Mouse (Mus musculus) stomach, postnatal 0 days (tissue): ENCODE measurements around the gene Igsf8. TPM values are rescaled to one million over a fixed set of nuclear protein-coding genes. Genes with fewer than 3 reads are reported as not detected.

ENCODE experiments used
- ATAC-seq: fragments of 200-750 bp; cut with Nextera tagmentation; 2 replicates; pipeline ENCODE4 v1.8.0; 2017; ENCODE audit not compliant: low FRiP score, low TSS enrichment
- DNase-seq: peaks from one replicate; pipeline ENCODE4 v3.0.0-alpha.2; 2016; ENCODE audit warnings: low spot score
- H3K27ac ChIP-seq: fragments of 300-500 bp; sonication (generic); replicated peaks from 2 replicates; pipeline ENCODE4 v1.5.1; 2014; ENCODE audit warnings: mild to moderate bottlenecking, control low read depth
- H3K27me3 ChIP-seq: fragments of 300-500 bp; sonication (generic); 2 replicates; pipeline ENCODE4 v1.6.1; 2014; ENCODE audit warnings: low read length; ENCODE audit not compliant: control insufficient read depth, insufficient read depth
- H3K36me3 ChIP-seq: fragments of 300-500 bp; sonication (generic); 2 replicates; pipeline ENCODE4 v1.6.1; 2014; ENCODE audit warnings: low read length, mixed read lengths; ENCODE audit not compliant: control insufficient read depth, insufficient read depth
- H3K4me1 ChIP-seq: fragments of 300-500 bp; sonication (generic); replicated peaks from 2 replicates; pipeline ENCODE4 v1.6.1; 2014; ENCODE audit warnings: antibody characterized with exemption; ENCODE audit not compliant: control insufficient read depth, insufficient read depth
- H3K4me2 ChIP-seq: fragments of 300-500 bp; sonication (generic); replicated peaks from 2 replicates; pipeline ENCODE4 v1.6.1; 2014; ENCODE audit warnings: low read depth, mild to moderate bottlenecking, control low read depth, moderate library complexity
- H3K4me3 ChIP-seq: fragments of 300-500 bp; sonication (generic); 2 replicates; pipeline ENCODE4 v1.5.1; 2014; ENCODE audit warnings: low read depth, low read length, control low read depth
- H3K9ac ChIP-seq: fragments of 300-500 bp; sonication (generic); 2 replicates; pipeline ENCODE4 v1.6.1; 2014; ENCODE audit warnings: mild to moderate bottlenecking, low read length, control low read depth, mixed read lengths
- H3K9me3 ChIP-seq: fragments of 300-500 bp; sonication (generic); 2 replicates; pipeline ENCODE4 v1.6.1; 2016; ENCODE audit warnings: low read length; ENCODE audit not compliant: control insufficient read depth
- CTCF ChIP-seq: IDR thresholded peaks from 2 replicates; pipeline ENCODE4 v1.5.1; 2016; ENCODE audit warnings: antibody characterized with exemption, low read depth, mild to moderate bottlenecking, moderate library complexity
- EP300 ChIP-seq: optimal IDR thresholded peaks from 2 replicates; pipeline ENCODE3; 2016; ENCODE audit warnings: antibody characterized with exemption
- WGBS: fragments of 180-500 bp; shearing (Covaris S2); extraction: QIAGEN DNeasy Blood & Tissue Kit; methylation state at CpG from one replicate; pipeline ENCODE4 v1.1.7; 2014; 5-methylcytosine and 5-hydroxymethylcytosine counted together
- polyA plus RNA-seq: library from polyadenylated mRNA; unstranded; fragments of >200 nt; fragmentation: Nextera tagmentation; extraction: Ambion mirVana; gene quantifications from 2 replicates; pipeline ENCODE4 v1.2.1, GENCODE M21; 2015

Gene Igsf8
- polyA plus RNA-seq, 1 experiment from 2014 or later = 19.5 TPM

DNA sequence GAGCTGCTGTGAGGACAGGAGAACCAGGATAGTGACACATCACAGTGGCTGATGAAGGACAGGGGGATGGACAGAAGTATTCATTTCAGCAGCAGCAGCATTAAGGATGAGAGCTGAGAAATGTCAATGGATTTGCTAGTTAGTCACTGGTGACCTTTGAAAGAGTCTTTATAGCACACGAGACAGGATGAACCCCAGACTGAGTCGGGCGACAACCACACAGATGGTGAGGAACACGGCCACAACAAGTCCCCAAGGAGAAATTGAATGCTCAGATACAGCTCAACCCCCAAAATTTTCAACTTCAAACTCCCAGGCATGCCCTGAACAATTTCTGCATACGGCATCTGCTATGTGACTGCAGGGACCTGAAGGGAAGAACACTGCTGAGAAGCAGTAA is 25.3 kb downstream of the Igsf8 start:
- no peak overlapping the region for H3K9ac ChIP-seq
- ATAC-seq = no peak
- DNase-seq = no peak
- H3K9me3 ChIP-seq = no peaks in the 10 kb centered on the region
- TF ChIP-seq EP300 (no peak), CTCF (no peak)
- no peak overlapping the region for H3K4me3 ChIP-seq
- no peaks in the 10 kb centered on the region for H3K4me1 ChIP-seq
- no peaks in the 10 kb centered on the region for H3K27me3 ChIP-seq
- no peak overlapping the region for H3K27ac ChIP-seq
- no peak overlapping the region for H3K4me2 ChIP-seq
- WGBS = 86% methylated on average over 5 of the region's 5 CpGs
- no peaks in the 10 kb centered on the region; the same call in 1 of the 2 replicates for H3K36me3 ChIP-seq

DNA sequence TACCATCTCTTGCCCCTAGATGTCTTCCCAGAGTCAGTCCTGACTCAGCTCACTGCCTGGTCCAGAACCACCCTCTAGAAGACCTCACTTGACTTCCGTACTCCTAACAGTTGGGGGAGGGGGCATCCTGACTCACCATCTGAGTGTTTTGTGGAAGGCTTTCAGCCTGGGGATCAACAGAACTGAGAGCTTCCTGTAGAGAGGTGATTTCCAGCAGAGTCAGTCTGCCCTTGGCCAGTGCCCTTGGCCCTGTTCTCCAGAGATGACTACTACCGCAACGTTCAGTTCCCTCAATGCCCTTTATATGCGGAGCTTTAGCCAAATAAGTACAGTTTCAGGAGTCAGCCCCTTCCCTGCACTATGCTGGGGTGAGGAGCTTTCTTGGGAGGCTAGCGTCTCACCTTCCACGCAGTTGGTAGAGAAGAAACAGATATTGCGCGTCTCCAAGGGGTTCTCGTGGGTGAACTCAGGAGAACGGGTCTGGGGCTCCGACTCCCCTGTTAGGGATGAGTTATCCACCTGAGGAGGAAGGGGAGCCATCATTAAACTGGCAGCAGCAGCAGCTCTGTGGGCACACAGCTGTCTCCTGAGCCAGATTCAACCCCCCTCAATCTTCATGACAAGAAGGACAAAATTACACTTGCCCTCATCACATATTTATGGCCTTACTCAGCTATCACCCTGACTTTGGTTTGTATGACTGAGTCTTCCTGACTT is 27.6 kb downstream of the Igsf8 start:
- H3K4me1 ChIP-seq = no peaks in the 10 kb centered on the region
- no peak for ATAC-seq
- 91% methylated on average over 11 of the region's 11 CpGs for WGBS
- H3K27ac ChIP-seq = no peak overlapping the region
- H3K9me3 ChIP-seq = no peaks in the 10 kb centered on the region
- TF ChIP-seq EP300 (no peak), CTCF (no peak)
- no peaks in the 10 kb centered on the region for H3K27me3 ChIP-seq
- no peak overlapping the region for H3K4me3 ChIP-seq
- H3K9ac ChIP-seq = no peak overlapping the region
- H3K4me2 ChIP-seq = no peak overlapping the region
- no peaks in the 10 kb centered on the region; the same call in 1 of the 2 replicates for H3K36me3 ChIP-seq
- DNase-seq = no peak

DNA sequence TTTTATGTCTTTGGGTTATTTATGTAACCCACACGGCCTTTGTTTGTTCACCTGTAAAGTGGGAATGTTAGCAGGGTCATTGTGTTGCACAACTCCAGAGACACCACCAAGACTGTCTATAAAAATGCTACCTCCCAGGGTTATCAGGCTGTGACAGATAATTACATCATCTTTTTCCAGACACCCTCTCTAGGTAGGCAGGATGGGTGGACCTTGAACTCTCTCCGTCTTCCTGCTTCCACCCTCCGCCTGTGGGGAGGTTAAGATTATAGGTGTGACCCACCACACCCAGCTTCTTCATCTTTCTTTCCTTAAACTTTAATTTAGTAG is 28.1 kb downstream of the Igsf8 start:
- ATAC-seq (no peak), DNase-seq (no peak)

DNA sequence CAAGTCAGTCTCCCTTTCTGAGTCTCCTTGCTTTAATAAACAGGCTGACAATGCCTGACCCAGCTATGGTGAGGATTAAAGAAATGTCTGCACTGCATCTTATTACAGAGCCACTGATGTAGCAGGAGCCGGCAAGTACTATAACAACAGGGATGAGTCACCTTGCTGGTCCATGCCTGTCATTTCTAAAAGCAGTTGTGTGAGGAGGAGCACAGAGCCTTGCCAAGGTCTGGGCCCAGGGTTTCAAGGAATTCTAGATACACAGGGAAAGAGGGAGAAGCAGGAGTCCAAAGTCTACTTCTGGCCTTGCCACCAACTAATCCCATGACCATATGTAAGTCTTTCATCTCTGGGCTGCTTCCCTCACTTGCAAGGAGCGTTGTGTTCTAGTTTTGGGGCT is 31.4 kb downstream of the Igsf8 start:
- H3K9ac ChIP-seq = no peak overlapping the region
- no peaks in the 10 kb centered on the region for H3K27me3 ChIP-seq
- no peak for ATAC-seq
- no peaks in the 10 kb centered on the region for H3K9me3 ChIP-seq
- H3K4me2 ChIP-seq = no peak overlapping the region
- H3K4me3 ChIP-seq = no peak overlapping the region
- 80% methylated on average over 2 of the region's 2 CpGs for WGBS
- H3K27ac ChIP-seq = no peak overlapping the region
- TF ChIP-seq CTCF (no peak), EP300 (no peak)
- DNase-seq = no peak
- no peaks in the 10 kb centered on the region; the same call in 1 of the 2 replicates for H3K4me1 ChIP-seq
- no peaks in the 10 kb centered on the region for H3K36me3 ChIP-seq

More for the DNA sequence above, 28.1 kb downstream of the Igsf8 start:
- Histone ChIP-seq H3K36me3 (no peaks in the 10 kb centered on the region; the same call in 1 of the 2 replicates), H3K27me3 (no peaks in the 10 kb centered on the region), H3K4me1 (no peaks in the 10 kb centered on the region), H3K9me3 (no peaks in the 10 kb centered on the region), H3K4me2 (no peak overlapping the region), H3K4me3 (no peak overlapping the region), H3K27ac (no peak overlapping the region), H3K9ac (no peak overlapping the region)
- 71% methylated on average over 3 of the region's 3 CpGs for WGBS
- TF ChIP-seq EP300 = no peak
- TF ChIP-seq CTCF = no peak

DNA sequence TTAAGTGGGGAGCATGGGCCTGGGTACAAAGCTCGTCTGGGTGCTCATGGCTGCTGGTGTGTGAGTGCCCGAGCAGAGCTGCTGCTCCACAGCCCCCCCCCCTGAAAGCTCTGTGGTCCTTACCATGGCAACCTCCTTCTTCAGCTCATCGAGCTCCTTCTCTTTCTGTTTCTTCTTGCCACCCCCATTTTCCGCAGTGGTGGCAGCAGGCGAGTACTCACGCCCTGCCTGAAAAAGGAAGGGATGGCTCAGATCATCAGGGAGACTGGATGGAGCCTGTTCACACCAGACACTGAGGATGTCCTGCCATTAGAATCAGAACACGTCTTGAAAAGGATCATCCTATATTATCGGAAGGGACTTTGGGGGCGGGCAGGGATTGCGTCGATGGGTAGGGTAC is 32.0 kb downstream of the Igsf8 start:
- Histone ChIP-seq H3K4me1 (no peaks in the 10 kb centered on the region; the same call in 1 of the 2 replicates), H3K9ac (no peak overlapping the region), H3K9me3 (no peaks in the 10 kb centered on the region), H3K4me2 (no peak overlapping the region), H3K27me3 (no peaks in the 10 kb centered on the region), H3K4me3 (no peak overlapping the region), H3K36me3 (no peaks in the 10 kb centered on the region), H3K27ac (no peak overlapping the region)
- no peak for ATAC-seq
- DNase-seq = no peak
- no peak for TF ChIP-seq EP300
- no peak for TF ChIP-seq CTCF
- 86% methylated on average over 11 of the region's 11 CpGs for WGBS

DNA sequence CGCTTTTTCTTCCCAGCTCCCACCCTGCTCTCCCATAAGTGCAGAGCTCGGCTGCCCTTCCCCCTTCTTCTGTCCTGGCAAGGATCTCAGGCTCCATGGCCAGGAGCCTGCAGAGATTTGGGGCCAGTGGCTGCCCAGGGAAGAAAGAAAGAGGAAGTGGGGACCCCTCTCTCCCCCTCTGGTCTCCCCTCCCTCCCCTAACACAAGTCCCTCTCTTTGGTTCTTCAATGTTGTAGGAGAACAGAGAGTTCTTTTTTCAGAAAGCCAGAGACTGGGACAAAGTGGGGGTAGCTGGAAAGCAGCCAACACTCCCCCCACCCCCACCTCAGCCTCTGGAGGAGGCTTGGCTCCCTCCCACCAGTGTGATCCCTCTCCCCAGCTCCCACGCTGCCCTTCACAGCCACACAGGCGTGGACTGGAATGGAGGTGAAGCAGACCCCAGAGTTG is 34.3 kb downstream of the Igsf8 start:
- DNase-seq (no peak), ATAC-seq (no peak; the same call in 1 of the 2 replicates)
- Histone ChIP-seq H3K27ac (0 out of 2 replicates have a peak overlapping the region, but pooled peaks have one; percentile 4), H3K9ac (peak overlapping the region; percentile 23; the same call in 1 of the 2 replicates), H3K4me1 (no peaks in the 10 kb centered on the region; the same call in 1 of the 2 replicates), H3K27me3 (no peaks in the 10 kb centered on the region), H3K36me3 (no peaks in the 10 kb centered on the region), H3K4me2 (peak overlapping the region; percentile 43), H3K9me3 (no peaks in the 10 kb centered on the region), H3K4me3 (no peak overlapping the region)
- WGBS = 57% methylated on average over 4 of the region's 4 CpGs
- TF ChIP-seq EP300 = no peak
- TF ChIP-seq CTCF = no peak
